Mouse (Mus musculus) megakaryocyte, embryonic 14.5 days (primary cell): ENCODE measurements around the gene Nalcn.

Experiments used
- FLI1 ChIP-seq: IDR thresholded peaks from 2 replicates; pipeline ENCODE4 v1.6.1; 2012; ENCODE audit warnings: low read length, inconsistent platforms, mixed read lengths
- GATA1 ChIP-seq: IDR thresholded peaks from 3 replicates; pipeline ENCODE4 v1.6.1; 2012; ENCODE audit warnings: mixed read lengths, low read length, inconsistent platforms, borderline replicate concordance

DNA sequence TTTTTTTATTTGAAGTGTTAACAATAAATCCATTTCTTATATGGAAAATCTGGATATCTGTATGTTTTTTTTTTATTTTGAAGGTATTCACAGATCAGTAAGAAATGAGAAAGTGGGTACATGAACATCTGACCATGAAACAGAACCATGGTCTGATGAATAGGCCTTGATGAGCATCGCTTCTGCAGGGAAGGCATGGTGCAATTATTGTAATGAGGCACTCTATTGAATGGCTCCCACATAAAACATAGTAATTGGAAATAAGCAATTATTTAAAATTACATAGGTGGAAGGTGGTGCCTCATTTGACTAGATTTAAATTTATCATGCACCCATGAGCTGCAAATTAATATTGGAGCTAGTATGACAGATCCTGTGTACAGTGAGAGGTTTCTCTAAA lies 267.3 kb downstream of the Nalcn start:
- TF ChIP-seq GATA1: no peak
- no peak for TF ChIP-seq FLI1
